Mouse (Mus musculus) limb, embryonic 11.5 days (tissue): ENCODE results near the gene Dnah9. TPM values are rescaled to one million over a fixed set of nuclear protein-coding genes. Genes with fewer than 3 reads are reported as not detected.

Experiments used
- ATAC-seq: fragments of 200-750 bp; cut with Nextera tagmentation; 2 replicates; pipeline ENCODE4 v1.8.0; 2017; ENCODE audit warnings: low read depth; ENCODE audit not compliant: insufficient number of reproducible peaks, low FRiP score, low TSS enrichment
- DNase-seq: peaks from one replicate; pipeline ENCODE4 v3.0.0-alpha.2; 2015; ENCODE audit warnings: low spot score
- H3K27ac ChIP-seq: fragments of 300-500 bp; sonication (generic); replicated peaks from 2 replicates; pipeline ENCODE4 v1.5.1; 2014; ENCODE audit warnings: low read depth, mild to moderate bottlenecking, low read length
- H3K27me3 ChIP-seq: fragments of 300-500 bp; sonication (generic); 2 replicates; pipeline ENCODE4 v1.6.1; 2014; ENCODE audit warnings: mild to moderate bottlenecking, low read length, mixed read lengths; ENCODE audit not compliant: control insufficient read depth, insufficient read depth
- H3K36me3 ChIP-seq: fragments of 300-500 bp; sonication (generic); 2 replicates; pipeline ENCODE4 v1.6.1; 2014; ENCODE audit warnings: mild to moderate bottlenecking, low read length, moderate library complexity, mixed read lengths; ENCODE audit not compliant: control insufficient read depth, insufficient read depth
- H3K4me1 ChIP-seq: fragments of 300-500 bp; sonication (generic); 2 replicates; pipeline ENCODE4 v1.6.1; 2014; ENCODE audit warnings: low read length, mixed read lengths; ENCODE audit not compliant: control insufficient read depth, insufficient read depth
- H3K4me2 ChIP-seq: fragments of 300-500 bp; sonication (generic); 2 replicates; pipeline ENCODE4 v1.6.1; 2014; ENCODE audit warnings: low read depth, mild to moderate bottlenecking, moderate library complexity; ENCODE audit not compliant: severe bottlenecking
- H3K4me3 ChIP-seq: fragments of 300-500 bp; sonication (generic); 2 replicates; pipeline ENCODE4 v1.5.1; 2014; ENCODE audit warnings: low read depth, low read length
- H3K9ac ChIP-seq: fragments of 300-500 bp; sonication (generic); 2 replicates; pipeline ENCODE4 v1.6.1; 2014; ENCODE audit warnings: mild to moderate bottlenecking, low read length
- H3K9me3 ChIP-seq: fragments of 300-500 bp; sonication (generic); 2 replicates; pipeline ENCODE4 v1.6.1; 2016; ENCODE audit warnings: low read length; ENCODE audit not compliant: control insufficient read depth
- WGBS: fragments of 180-500 bp; shearing (Covaris S2); extraction: QIAGEN DNeasy Blood & Tissue Kit; methylation state at CpG from one replicate; pipeline ENCODE4 v1.1.7; 2014; 5-methylcytosine and 5-hydroxymethylcytosine counted together
- polyA plus RNA-seq: library from polyadenylated mRNA; unstranded; fragments of >200 nt; fragmentation: Nextera tagmentation; extraction: Ambion mirVana; gene quantifications from 2 replicates; pipeline ENCODE4 v1.2.1, GENCODE M21; 2014

The Dnah9 gene
- polyA plus RNA-seq, 1 experiment from 2014 or later, result 0.08 TPM

- Histone ChIP-seq H3K36me3 (no peaks in the 10 kb centered on the region; the same call in 1 of the 2 replicates), H3K9me3 (no peaks in the 10 kb centered on the region), H3K4me3 (no peak overlapping the region), H3K27me3 (no peaks in the 10 kb centered on the region), H3K4me1 (peaks cover 3% of the 10 kb centered on the region; the same call in 1 of the 2 replicates), H3K9ac (no peak overlapping the region), H3K4me2 (no peak overlapping the region), H3K27ac (no peak overlapping the region)
- DNase-seq (no peak), ATAC-seq (no peak)
- 82% methylated on average over 5 of the region's 5 CpGs for WGBS
Observed at GRCm38 (mm10) chr11:65820280-65820679, 348.1 kb downstream of the Dnah9 start.

- ATAC-seq (no peak), DNase-seq (no peak)
- no peaks in the 10 kb centered on the region for H3K27me3 ChIP-seq
- no peak overlapping the region for H3K27ac ChIP-seq
- 90% methylated on average over 1 of the region's 1 CpGs for WGBS
- no peaks in the 10 kb centered on the region for H3K9me3 ChIP-seq
- no peak overlapping the region for H3K9ac ChIP-seq
- no peak overlapping the region for H3K4me2 ChIP-seq
- H3K4me1 ChIP-seq, result peaks cover 3% of the 10 kb centered on the region; the same call in 1 of the 2 replicates
- H3K4me3 ChIP-seq, result no peak overlapping the region
- no peaks in the 10 kb centered on the region for H3K36me3 ChIP-seq
Observed at GRCm38 (mm10) chr11:65818193-65818592, 350.2 kb downstream of the Dnah9 start.

GRCm38 (mm10) chr11:65816237-65816636, 352.1 kb downstream of the Dnah9 start:
- H3K4me1 ChIP-seq, result peaks cover 3% of the 10 kb centered on the region; the same call in 1 of the 2 replicates
- ATAC-seq, result no peak
- H3K27ac ChIP-seq, result no peak overlapping the region
- H3K27me3 ChIP-seq, result no peaks in the 10 kb centered on the region
- DNase-seq, result no peak
- H3K4me3 ChIP-seq, result no peak overlapping the region
- 47% methylated on average over 6 of the region's 6 CpGs for WGBS
- H3K36me3 ChIP-seq, result no peaks in the 10 kb centered on the region
- no peaks in the 10 kb centered on the region for H3K9me3 ChIP-seq
- H3K4me2 ChIP-seq, result no peak overlapping the region
- no peak overlapping the region for H3K9ac ChIP-seq

- no peak overlapping the region for H3K27ac ChIP-seq
- no peak overlapping the region for H3K4me3 ChIP-seq
- no peaks in the 10 kb centered on the region for H3K36me3 ChIP-seq
- ATAC-seq, result no peak
- H3K27me3 ChIP-seq, result no peaks in the 10 kb centered on the region
- no peak overlapping the region for H3K4me2 ChIP-seq
- H3K4me1 ChIP-seq, result peaks cover 3% of the 10 kb centered on the region; the same call in 1 of the 2 replicates
- DNase-seq, result no peak
- no peak overlapping the region for H3K9ac ChIP-seq
- H3K9me3 ChIP-seq, result no peaks in the 10 kb centered on the region
- WGBS, result 89% methylated on average over 9 of the region's 9 CpGs
Observed at GRCm38 (mm10) chr11:65814381-65814780, 354.0 kb downstream of the Dnah9 start.

GRCm38 (mm10) chr11:65812088-65812487, 356.3 kb downstream of the Dnah9 start:
- 34% methylated on average over 5 of the region's 5 CpGs for WGBS
- H3K27ac ChIP-seq, result no peak overlapping the region

GRCm38 (mm10) chr11:65807601-65808000, 360.8 kb downstream of the Dnah9 start:
- no peak for ATAC-seq
- Histone ChIP-seq H3K4me3 (peak overlapping the region; percentile 83), H3K36me3 (no peaks in the 10 kb centered on the region), H3K4me1 (no peaks in the 10 kb centered on the region), H3K27ac (no peak overlapping the region), H3K4me2 (peak overlapping the region; percentile 69), H3K9ac (peak overlapping the region; percentile 83), H3K27me3 (no peaks in the 10 kb centered on the region), H3K9me3 (no peaks in the 10 kb centered on the region)
- DNase-seq, result no peak
- WGBS, result 48% methylated on average over 7 of the region's 7 CpGs

More at GRCm38 (mm10) chr11:65812088-65812487, 356.3 kb downstream of the Dnah9 start:
- Histone ChIP-seq H3K36me3 (no peaks in the 10 kb centered on the region), H3K4me2 (no peak overlapping the region), H3K27me3 (no peaks in the 10 kb centered on the region), H3K9ac (no peak overlapping the region), H3K4me1 (peaks cover 3% of the 10 kb centered on the region; the same call in 1 of the 2 replicates), H3K9me3 (no peaks in the 10 kb centered on the region), H3K4me3 (no peak overlapping the region)
- DNase-seq (no peak), ATAC-seq (no peak)

- Histone ChIP-seq H3K9me3 (no peaks in the 10 kb centered on the region), H3K4me3 (peak within 1 kb of the TSS; percentile 83), H3K9ac (peak within 1 kb of the TSS; percentile 83), H3K27me3 (no peaks in the 10 kb centered on the region), H3K36me3 (no peaks in the 10 kb centered on the region), H3K27ac (peak within 1 kb of the TSS; percentile 68), H3K4me1 (no peaks in the 10 kb centered on the region), H3K4me2 (peak within 1 kb of the TSS; percentile 69)
- DNase-seq (peak; percentile 93), ATAC-seq (peak; percentile 95)
- WGBS, result under 1% methylated on average over 49 of the region's 58 CpGs
Observed at GRCm38 (mm10) chr11:65806909-65807504, 361.3 kb downstream of the Dnah9 start, which contains the start of gene Zkscan6. Gene Zkscan6 (plus strand): TSS chr11:65807175.

- ATAC-seq (no peak), DNase-seq (peak; percentile 32)
- Histone ChIP-seq H3K36me3 (no peaks in the 10 kb centered on the region), H3K4me2 (peak overlapping the region; percentile 69), H3K27ac (no peak overlapping the region), H3K9ac (no peak overlapping the region), H3K27me3 (no peaks in the 10 kb centered on the region), H3K4me1 (no peaks in the 10 kb centered on the region), H3K4me3 (peak overlapping the region; percentile 83), H3K9me3 (no peaks in the 10 kb centered on the region)
- WGBS, result 3% methylated on average over 20 of the region's 20 CpGs
Observed at GRCm38 (mm10) chr11:65806321-65806904, 361.9 kb downstream of the Dnah9 start.
